Mouse (Mus musculus) MEL (cell line): ENCODE measurements around the gene Gm20388.

Source experiments
- CTCF ChIP-seq, 3 experiments: IDR thresholded peaks in 2 of 3; conservative IDR thresholded peaks in 1 of 3; 2 replicates each; pipeline ENCODE4 v1.5.1; 2011 to 2012; ENCODE audit warnings: low read length in 3 of 3, low read depth in 2 of 3, mild to moderate bottlenecking in 2 of 3, improper control_type of control experiment in 1 of 3, inconsistent platforms in 1 of 3, mixed read lengths in 1 of 3, moderate library complexity in 1 of 3; ENCODE audit not compliant: control insufficient read depth in 1 of 3, insufficient read depth in 1 of 3, poor library complexity in 1 of 3, severe bottlenecking in 1 of 3
- JUND ChIP-seq: IDR thresholded peaks from 2 replicates; pipeline ENCODE4 v1.6.1; 2011; ENCODE audit warnings: low read depth, mild to moderate bottlenecking, improper control_type of control experiment, low read length
- MAX ChIP-seq: IDR thresholded peaks from 2 replicates; pipeline ENCODE4 v1.6.1; 2011; ENCODE audit warnings: low read length, improper control_type of control experiment
- NELFE ChIP-seq: IDR thresholded peaks from 2 replicates; pipeline ENCODE4 v1.6.1; 2011; ENCODE audit warnings: low read depth, low read length, improper control_type of control experiment
- NRF1 ChIP-seq: IDR thresholded peaks from 2 replicates; pipeline ENCODE4 v1.6.1; 2014; ENCODE audit warnings: low read depth, mild to moderate bottlenecking, inconsistent platforms, low read length, improper control_type of control experiment, moderate library complexity; ENCODE audit not compliant: poor library complexity, insufficient read depth, severe bottlenecking
- SMC3 ChIP-seq: IDR thresholded peaks from 2 replicates; pipeline ENCODE4 v1.6.1; 2011; ENCODE audit warnings: low read depth, low read length, improper control_type of control experiment
- TBP ChIP-seq: IDR thresholded peaks from 2 replicates; pipeline ENCODE4 v1.8.0; 2011; ENCODE audit warnings: low read depth, low read length, improper control_type of control experiment
- USF1 ChIP-seq: IDR thresholded peaks from 2 replicates; pipeline ENCODE4 v1.6.1; 2014; ENCODE audit warnings: low read depth, mild to moderate bottlenecking, inconsistent platforms, low read length, improper control_type of control experiment, moderate library complexity

DNA sequence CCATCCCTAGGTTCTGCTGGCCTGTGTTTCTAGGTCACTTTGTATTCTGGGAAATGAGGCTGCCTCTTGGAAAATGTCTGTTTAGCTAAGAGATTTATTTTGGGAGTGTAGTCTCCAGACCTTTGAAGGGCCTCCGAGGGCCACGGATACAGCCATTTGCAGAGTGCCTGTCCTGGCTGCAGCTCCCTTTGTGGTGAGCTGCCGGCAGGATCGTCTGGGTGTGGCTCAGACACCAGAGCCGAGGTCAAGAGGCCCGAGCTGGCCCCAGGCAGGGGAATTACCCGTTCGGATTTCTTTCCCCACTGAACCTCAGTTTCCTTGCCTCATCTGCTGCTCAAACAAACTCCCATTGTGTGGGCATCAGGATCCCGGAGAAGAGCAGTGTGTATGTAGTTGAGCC is 125.5 kb downstream of the Gm20388 start:
- no peak for TF ChIP-seq CTCF (IDR thresholded peaks at IDR 0.05 in 2 of 3, conservative IDR thresholded peaks at IDR 0.05 in 1 of 3; ENCODE audit: control insufficient read depth in 1 of 3, insufficient read depth in 1 of 3, low read depth in 2 of 3, low read length in 3 of 3, poor library complexity in 1 of 3, severe bottlenecking in 1 of 3)
- no peak for TF ChIP-seq MAX
- no peak for TF ChIP-seq NRF1
- TF ChIP-seq SMC3 = no peak
- TF ChIP-seq TBP = no peak
- no peak for TF ChIP-seq USF1
- no peak for TF ChIP-seq NELFE
- no peak for TF ChIP-seq JUND
